Mouse (Mus musculus) cerebellum, adult 11-12 months (tissue): ENCODE results near the gene Olfr1218.
"Not testable (repeated sequence)": the region's sequence is repeated elsewhere in the genome, so short reads cannot be mapped to it uniquely, and the experiment has no call there.

ENCODE experiments used
- DNase-seq: peaks from one replicate; pipeline ENCODE4 v3.0.0; 2022

Olfr1218 gene

GRCm38 (mm10) chr2:89061087-89061486 lies at the start of gene Olfr1218:
Gene Olfr1218 (minus strand): TSS chr2:89061187.
- DNase-seq: no peak

DNA sequence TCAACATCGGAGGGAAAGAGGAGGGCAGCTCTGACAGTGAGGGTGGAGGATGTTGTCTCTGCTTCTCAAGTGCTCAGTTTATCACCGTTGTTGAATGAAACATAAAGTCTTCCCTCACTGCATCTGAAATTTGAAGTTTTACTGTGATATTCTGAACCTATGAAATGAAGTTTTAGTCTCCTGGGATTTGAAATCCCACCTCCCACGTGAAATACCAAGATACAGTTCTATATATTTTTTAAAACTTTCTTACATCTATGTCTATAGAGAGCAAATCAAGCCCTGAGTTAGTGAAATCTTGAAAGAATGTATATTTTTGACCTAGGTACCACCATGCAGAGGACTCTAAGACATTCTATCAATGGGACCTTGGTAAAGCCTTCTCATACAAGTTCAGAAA lies 45.7 kb upstream of the Olfr1218 start, which contains the start of gene Olfr1220:
Olfr1220 (minus strand) TSS at position 101 of the 400 bp plus-strand sequence.
- no peak for DNase-seq

GRCm38 (mm10) chr2:89105651-89106050 lies 44.7 kb upstream of the Olfr1218 start:
- no peak for DNase-seq

DNA sequence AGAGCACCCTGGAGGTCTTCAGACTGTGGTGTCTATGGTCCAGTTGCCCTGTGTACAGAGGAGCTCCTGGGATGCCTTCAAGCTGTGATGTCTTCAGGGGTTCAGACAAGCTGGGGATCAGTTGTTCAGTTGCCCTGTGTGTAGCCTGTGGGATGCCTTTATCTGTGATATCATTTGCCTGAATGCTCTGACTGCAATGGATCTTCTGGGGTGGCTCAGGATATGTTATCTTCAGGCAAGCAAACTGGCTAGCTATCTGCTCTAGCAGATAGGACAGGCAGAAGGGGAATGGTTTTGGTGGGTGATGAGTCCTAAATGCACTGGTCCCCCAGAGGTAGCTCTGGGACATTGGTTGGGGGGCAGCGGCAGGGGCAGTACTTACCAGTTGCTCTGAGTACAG lies 32.9 kb upstream of the Olfr1218 start:
- DNase-seq: no peak

DNA sequence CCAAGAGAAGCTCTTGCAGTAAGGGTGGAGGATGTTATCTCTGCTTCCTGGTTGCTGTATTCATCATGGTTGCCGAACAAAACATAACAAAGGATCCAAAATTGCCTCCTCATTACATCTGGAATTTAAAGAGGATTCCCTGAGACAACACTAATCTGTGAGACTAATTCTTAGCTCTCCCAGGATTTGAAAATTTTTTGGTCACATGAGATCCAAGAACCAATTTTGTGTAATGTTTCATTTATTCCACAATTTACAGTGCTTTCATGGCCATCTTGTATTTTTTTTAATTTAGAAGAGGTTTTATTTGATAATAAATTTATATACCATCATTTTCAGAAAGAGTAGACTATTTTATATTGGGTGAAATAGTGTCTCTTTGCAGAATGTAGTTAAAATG lies 22.4 kb upstream of the Olfr1218 start, which contains the start of gene Olfr1219:
Olfr1219 (minus strand) TSS at position 101 of the 400 bp plus-strand sequence.
- DNase-seq: no peak

GRCm38 (mm10) chr2:89081487-89081886 lies 20.5 kb upstream of the Olfr1218 start:
- DNase-seq: no peak

DNA sequence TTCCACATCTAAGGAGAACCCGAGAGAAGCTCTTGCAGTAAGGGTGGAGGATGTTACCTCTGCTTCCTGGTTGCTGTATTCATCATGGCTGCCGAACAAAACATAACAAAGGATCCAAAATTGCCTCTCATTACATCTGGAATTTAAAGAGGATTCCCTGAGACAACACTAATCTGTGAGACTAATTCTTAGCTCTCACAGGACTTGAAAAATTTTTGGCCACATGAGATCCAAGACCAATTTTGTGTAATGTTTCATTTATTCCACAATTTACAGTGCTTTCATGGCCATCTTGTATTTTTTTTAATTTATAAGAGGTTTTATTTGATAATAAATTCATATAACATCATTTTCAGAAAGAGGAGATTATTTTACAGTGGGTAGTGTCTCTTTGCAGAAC lies 29.0 kb downstream of the Olfr1218 start, which contains the start of gene Olfr1217:
Olfr1217 (minus strand) TSS at position 101 of the 400 bp plus-strand sequence.
- no peak for DNase-seq

DNA sequence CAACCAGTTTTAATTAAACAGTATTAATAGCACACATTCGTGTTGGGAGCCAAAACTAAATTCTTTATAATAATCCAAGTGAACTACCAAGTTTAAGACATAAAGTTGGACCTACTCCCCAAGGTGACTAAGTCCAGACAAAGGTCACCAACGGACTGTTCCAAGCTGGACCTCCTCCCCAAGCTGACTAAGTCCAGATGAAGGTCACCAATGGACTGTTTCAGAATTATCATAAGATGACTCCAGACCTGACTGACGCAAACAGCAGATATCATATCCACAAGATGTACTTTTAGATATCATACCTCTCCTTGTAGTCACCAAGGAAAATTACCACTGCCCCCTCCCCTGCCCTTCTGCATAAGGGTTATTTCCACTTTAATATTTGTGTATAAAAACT lies 39.6 kb downstream of the Olfr1218 start:
- DNase-seq: not testable (repeated sequence)

GRCm38 (mm10) chr2:89018240-89018639 lies 42.7 kb downstream of the Olfr1218 start, which contains the start of gene Olfr1216:
Gene Olfr1216 (minus strand): TSS chr2:89018340.
- DNase-seq: no peak

DNA sequence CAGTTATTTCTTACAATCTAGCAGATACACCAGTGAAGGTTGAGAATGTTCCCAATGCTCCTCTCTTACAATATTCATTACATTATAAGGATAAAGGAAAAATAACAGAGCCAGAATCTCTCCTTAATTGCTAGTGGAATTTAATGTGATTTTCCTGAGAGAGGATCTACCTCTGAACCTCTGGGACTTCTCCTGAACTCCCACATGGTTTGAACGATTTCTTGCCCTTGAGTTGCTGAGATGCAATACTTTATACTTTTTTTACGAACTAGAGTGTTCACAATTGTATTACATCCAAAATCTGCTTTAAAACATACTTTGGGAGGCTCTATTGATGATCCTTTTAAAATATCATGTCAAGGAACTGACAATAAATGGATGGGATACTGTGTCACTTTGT lies 54.1 kb downstream of the Olfr1218 start, which contains the start of gene Olfr1215:
Olfr1215 (minus strand) TSS at position 101 of the 400 bp plus-strand sequence.
- no peak for DNase-seq
